Mouse (Mus musculus) liver, postnatal 0 days (tissue): ENCODE measurements around the gene Supt5. TPM values are rescaled to one million over a fixed set of nuclear protein-coding genes. Genes with fewer than 3 reads are reported as not detected.

Experiments
- ATAC-seq: fragments of 200-750 bp; cut with Nextera tagmentation; 2 replicates; pipeline ENCODE4 v1.8.0; 2017; ENCODE audit warnings: mild to moderate bottlenecking, moderate library complexity
- DNase-seq: peaks from one replicate; pipeline ENCODE4 v3.0.0-alpha.2; 2016
- H3K27ac ChIP-seq: fragments of 300-500 bp; sonication (generic); 2 replicates; pipeline ENCODE4 v1.5.1; 2014; ENCODE audit warnings: antibody characterized with exemption, moderate library complexity, mild to moderate bottlenecking, low read depth
- H3K27me3 ChIP-seq: fragments of 300-500 bp; sonication (generic); 2 replicates; pipeline ENCODE4 v1.6.1; 2014; ENCODE audit warnings: low read length, control low read depth, mixed read lengths; ENCODE audit not compliant: insufficient read depth
- H3K36me3 ChIP-seq: fragments of 300-500 bp; sonication (generic); replicated peaks from 2 replicates; pipeline ENCODE4 v1.6.1; 2014; ENCODE audit warnings: mild to moderate bottlenecking, control low read depth, low read length, moderate library complexity, mixed read lengths; ENCODE audit not compliant: insufficient read depth
- H3K4me1 ChIP-seq: fragments of 300-500 bp; sonication (generic); 2 replicates; pipeline ENCODE4 v1.6.1; 2014; ENCODE audit warnings: antibody characterized with exemption, mild to moderate bottlenecking, control low read depth; ENCODE audit not compliant: insufficient read depth
- H3K4me2 ChIP-seq: fragments of 300-500 bp; sonication (generic); 2 replicates; pipeline ENCODE4 v1.6.1; 2014; ENCODE audit warnings: low read depth, mild to moderate bottlenecking, low read length, moderate library complexity, mixed read lengths
- H3K4me3 ChIP-seq: fragments of 300-500 bp; sonication (generic); 2 replicates; pipeline ENCODE4 v1.5.1; 2014; ENCODE audit warnings: low read depth, low read length
- H3K9ac ChIP-seq: fragments of 300-500 bp; sonication (generic); replicated peaks from 2 replicates; pipeline ENCODE4 v1.6.1; 2014; ENCODE audit warnings: mild to moderate bottlenecking, moderate library complexity
- H3K9me3 ChIP-seq: fragments of 300-500 bp; sonication (generic); 2 replicates; pipeline ENCODE4 v1.6.1; 2016; ENCODE audit warnings: mild to moderate bottlenecking, control low read depth, low read length, mixed read lengths
- CTCF ChIP-seq: sonication (generic); IDR thresholded peaks from 2 replicates; pipeline ENCODE4 v1.5.1; 2016; ENCODE audit warnings: antibody characterized with exemption, low read depth
- EP300 ChIP-seq: IDR thresholded peaks from 2 replicates; pipeline ENCODE4 v1.6.1; 2016; ENCODE audit warnings: antibody characterized with exemption, low read depth, mild to moderate bottlenecking
- WGBS: fragments of 180-500 bp; shearing (Covaris S2); extraction: QIAGEN DNeasy Blood & Tissue Kit; methylation state at CpG from one replicate; pipeline ENCODE4 v1.1.7; 2014; ENCODE audit not compliant: insufficient replicate concordance; 5-methylcytosine and 5-hydroxymethylcytosine counted together
- polyA plus RNA-seq: library from polyadenylated mRNA; unstranded; fragments of >200 nt; fragmentation: Nextera tagmentation; extraction: Ambion mirVana; gene quantifications from 2 replicates; pipeline ENCODE4 v1.2.1, GENCODE M21; 2015

The Supt5 gene
- polyA plus RNA-seq, 1 experiment from 2014 or later, result 21.0 TPM

DNA sequence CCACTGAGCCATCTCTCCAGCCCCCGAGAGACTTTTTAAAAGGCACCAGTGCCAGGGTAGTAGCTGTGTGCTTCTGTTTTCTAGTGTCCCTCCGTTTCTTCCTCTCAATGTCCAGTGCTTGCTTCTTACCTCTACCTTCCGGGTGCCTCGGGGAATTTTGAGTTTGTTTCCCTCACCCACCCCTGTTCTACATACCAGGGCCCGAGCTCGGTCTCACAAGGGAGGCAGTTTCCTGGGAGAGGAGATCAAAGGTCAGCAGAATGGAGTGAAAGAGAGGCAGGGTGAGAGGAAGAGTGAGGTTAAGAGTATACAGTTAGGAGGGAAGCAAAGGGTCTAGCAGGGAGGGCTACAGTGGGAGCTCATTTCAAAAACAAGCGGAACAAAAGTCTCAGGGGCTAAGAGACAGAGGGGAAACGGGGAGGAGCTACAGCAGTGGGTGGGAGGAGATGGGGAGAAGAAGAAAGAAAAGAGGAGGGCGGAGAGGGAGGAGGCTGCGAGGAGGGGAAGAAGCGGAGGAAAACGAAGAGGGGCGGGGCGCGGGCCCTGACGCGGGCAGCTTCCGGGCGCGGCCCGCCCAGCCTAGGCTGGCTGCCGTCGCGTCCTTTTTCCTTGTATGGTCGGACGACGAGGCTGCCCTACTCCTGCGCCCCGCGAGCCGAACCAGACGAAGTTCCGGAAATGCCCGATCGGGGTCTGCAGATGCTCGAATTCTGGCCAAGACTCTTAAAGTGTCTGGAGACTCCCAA is 36.8 kb upstream of the Supt5 start:
- Histone ChIP-seq H3K9me3 (no peaks in the 10 kb centered on the region), H3K27ac (peak overlapping the region; percentile 100), H3K4me1 (peaks cover 57% of the 10 kb centered on the region), H3K4me3 (peak overlapping the region; percentile 69), H3K36me3 (peaks cover 14% of the 10 kb centered on the region), H3K4me2 (peak overlapping the region; percentile 80), H3K27me3 (no peaks in the 10 kb centered on the region), H3K9ac (peak overlapping the region; percentile 90)
- ATAC-seq (peak; percentile 14), DNase-seq (peak; percentile 92)
- WGBS, result under 1% methylated on average over 36 of the region's 36 CpGs
- no peak for TF ChIP-seq CTCF
- no peak for TF ChIP-seq EP300

DNA sequence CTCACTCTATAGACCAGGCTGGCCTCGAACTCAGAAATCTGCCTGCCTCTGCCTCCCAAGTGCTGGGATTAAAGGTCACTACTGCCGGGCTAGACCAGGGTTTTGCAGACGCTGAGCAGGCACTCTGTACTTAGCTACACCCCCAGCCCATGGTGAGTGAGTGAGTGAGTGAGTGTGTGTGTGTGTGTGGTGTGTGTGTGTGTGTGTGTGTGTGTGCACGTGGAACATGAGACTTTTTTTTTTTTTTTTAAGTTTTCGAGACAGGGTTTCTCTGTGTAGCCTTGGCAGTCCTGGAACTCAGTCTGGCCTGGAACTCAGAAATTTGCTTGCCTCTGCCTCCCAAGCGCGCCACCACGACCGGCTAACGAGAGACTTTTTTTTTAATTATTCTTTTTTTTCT is 36.1 kb upstream of the Supt5 start:
- no peak for TF ChIP-seq CTCF

DNA sequence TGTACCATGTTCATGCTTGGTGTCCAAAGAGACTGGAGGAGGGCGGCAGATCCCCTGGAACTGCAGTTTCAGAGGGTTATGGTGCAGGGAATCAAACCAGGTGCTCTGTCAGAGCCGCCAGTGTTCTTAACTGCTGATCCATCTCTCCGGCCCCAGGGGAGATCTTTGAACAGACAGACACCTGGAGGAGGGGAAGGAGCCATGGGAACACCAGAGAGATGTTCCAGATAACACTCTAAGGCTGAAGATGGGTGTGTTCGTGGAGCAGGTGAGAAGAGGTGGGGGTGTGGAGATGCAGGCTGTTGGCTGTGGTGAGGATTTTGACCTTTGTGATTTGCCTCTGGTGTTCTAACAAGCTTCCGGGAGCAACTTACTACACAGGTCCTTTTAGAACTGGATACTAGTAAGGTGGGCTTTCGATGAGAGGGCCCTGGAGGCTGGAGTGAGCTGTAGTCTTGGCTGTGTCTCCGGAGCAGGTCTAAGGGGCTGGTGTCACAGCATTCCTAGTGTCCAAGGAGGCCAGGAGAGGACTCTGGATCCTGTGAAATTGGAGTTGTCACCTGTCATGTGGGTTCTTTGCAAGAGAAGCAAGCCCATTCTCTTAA is 35.4 kb upstream of the Supt5 start:
- H3K27ac ChIP-seq, result peak overlapping the region; percentile 100
- ATAC-seq, result no peak
- peaks cover 48% of the 10 kb centered on the region for H3K4me1 ChIP-seq
- H3K27me3 ChIP-seq, result no peaks in the 10 kb centered on the region
- peaks cover 14% of the 10 kb centered on the region for H3K36me3 ChIP-seq
- 77% methylated on average over 7 of the region's 7 CpGs for WGBS
- no peak overlapping the region for H3K4me2 ChIP-seq
- TF ChIP-seq CTCF, result no peak
- TF ChIP-seq EP300, result no peak
- no peak overlapping the region for H3K9ac ChIP-seq
- no peaks in the 10 kb centered on the region for H3K9me3 ChIP-seq
- H3K4me3 ChIP-seq, result no peak overlapping the region
- DNase-seq, result no peak

More for the DNA sequence above, 36.1 kb upstream of the Supt5 start:
- peaks cover 50% of the 10 kb centered on the region for H3K4me1 ChIP-seq
- H3K27me3 ChIP-seq, result no peaks in the 10 kb centered on the region
- DNase-seq, result no peak
- H3K4me3 ChIP-seq, result no peak overlapping the region
- 52% methylated on average over 10 of the region's 10 CpGs for WGBS
- no peak overlapping the region; the same call in 1 of the 2 replicates for H3K9ac ChIP-seq
- ATAC-seq, result no peak
- H3K9me3 ChIP-seq, result no peaks in the 10 kb centered on the region
- peak overlapping the region; percentile 80 for H3K4me2 ChIP-seq
- H3K36me3 ChIP-seq, result peaks cover 14% of the 10 kb centered on the region
- H3K27ac ChIP-seq, result peak overlapping the region; percentile 100

DNA sequence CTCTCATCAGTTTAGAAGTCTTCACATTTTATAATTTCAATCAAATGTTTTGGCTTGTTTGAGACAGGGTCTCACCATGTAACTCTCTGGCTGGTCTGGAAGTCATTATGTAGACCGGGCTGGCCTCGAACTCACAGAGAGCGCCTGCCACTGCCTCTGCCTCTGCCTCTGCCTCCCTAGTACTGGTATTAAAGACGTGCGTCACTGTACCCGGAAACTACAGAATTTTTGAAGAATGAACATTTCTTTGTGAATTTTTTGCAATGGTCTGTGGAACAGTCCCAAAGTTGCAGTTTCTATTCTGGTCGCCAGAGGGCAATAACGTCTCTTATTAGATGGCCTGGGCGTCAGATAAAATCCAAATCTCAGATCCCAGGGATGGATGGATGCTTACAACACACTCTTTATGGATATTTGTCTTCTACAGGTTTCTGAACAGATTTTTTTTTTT is 34.6 kb upstream of the Supt5 start:
- peak overlapping the region; percentile 94 for H3K27ac ChIP-seq
- peaks cover 13% of the 10 kb centered on the region for H3K36me3 ChIP-seq
- H3K9me3 ChIP-seq, result no peaks in the 10 kb centered on the region
- peak; percentile 84 for DNase-seq
- 1% methylated on average over 9 of the region's 9 CpGs for WGBS
- peak overlapping the region; percentile 82 for H3K4me3 ChIP-seq
- TF ChIP-seq EP300 (no peak), CTCF (peak; percentile 83)
- H3K4me1 ChIP-seq, result peaks cover 47% of the 10 kb centered on the region
- peak; percentile 3 for ATAC-seq
- H3K27me3 ChIP-seq, result no peaks in the 10 kb centered on the region
- H3K4me2 ChIP-seq, result peak overlapping the region; percentile 96
- H3K9ac ChIP-seq, result 0 out of 2 replicates have a peak overlapping the region, but pooled peaks have one; percentile 5

DNA sequence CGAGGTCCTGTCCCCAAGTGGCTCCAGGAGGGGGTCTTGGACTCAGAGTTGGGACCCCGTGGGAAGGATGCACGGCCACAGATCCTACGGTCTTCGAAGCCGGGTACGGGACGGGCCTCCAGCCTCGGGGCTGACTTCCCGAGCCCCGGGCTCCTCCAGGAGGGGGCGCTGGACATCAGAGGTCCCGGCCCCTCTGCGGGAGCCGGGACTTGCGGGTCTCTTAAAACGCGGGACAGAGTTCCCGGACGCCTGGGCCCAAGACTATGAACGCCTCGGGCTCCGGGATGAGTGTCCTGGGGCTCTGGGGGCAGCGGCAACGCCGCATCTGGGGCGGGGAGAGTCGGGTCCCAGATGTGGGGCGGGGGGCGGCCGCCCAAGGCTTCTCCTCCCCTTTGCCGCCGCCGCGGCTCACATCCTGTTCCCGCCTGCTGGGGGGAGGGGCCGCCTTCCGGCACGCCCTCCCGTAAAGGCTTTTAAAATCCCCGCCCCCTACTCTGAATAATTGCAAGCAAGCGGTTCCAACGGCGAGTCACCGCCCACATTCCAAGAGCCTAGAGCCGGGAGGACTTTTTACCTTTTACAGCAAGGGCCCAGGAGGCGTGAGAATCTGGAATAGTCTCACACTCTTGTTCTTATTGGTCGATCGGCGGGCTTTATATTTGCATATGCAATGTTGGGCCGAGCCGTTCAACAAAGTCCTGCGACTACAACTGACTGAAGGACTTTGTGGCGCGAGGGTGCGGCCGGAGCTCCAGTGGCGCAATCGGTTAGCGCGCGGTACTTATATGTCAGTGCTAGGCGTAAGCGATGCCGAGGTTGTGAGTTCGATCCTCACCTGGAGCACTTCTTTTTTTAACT is 33.9 kb upstream of the Supt5 start, which contains the start of gene Plekhg2:
Gene Plekhg2 (minus strand): TSS at position 349 of the 858 bp plus-strand sequence.
- TF ChIP-seq EP300 (peak; percentile 9; the same call in 1 of the 2 replicates), CTCF (peak; percentile 73)

More for the DNA sequence above, 33.9 kb upstream of the Supt5 start, which contains the start of gene Plekhg2:
- Histone ChIP-seq H3K9me3 (no peaks in the 10 kb centered on the region), H3K9ac (peak within 1 kb of the TSS; percentile 82), H3K27ac (peak within 1 kb of the TSS; percentile 94), H3K4me3 (peak within 1 kb of the TSS; percentile 82), H3K4me2 (peak within 1 kb of the TSS; percentile 96), H3K4me1 (peaks cover 43% of the 10 kb centered on the region), H3K27me3 (no peaks in the 10 kb centered on the region), H3K36me3 (peaks cover 7% of the 10 kb centered on the region; the same call in 1 of the 2 replicates)
- peak; percentile 82 for ATAC-seq
- peak; percentile 97 for DNase-seq
- under 1% methylated on average over 63 of the region's 66 CpGs for WGBS
